Mouse (Mus musculus) heart, postnatal 4 days (tissue): Measurements from ENCODE around the gene Gpn3. TPM values are rescaled to one million over a fixed set of nuclear protein-coding genes. Genes with fewer than 3 reads are reported as not detected.

Experiments
- DNase-seq: peaks from one replicate; pipeline ENCODE4 v3.0.0; 2021
- total RNA-seq, 2 experiments: library from RNA; stranded (reverse); gene quantifications; 2 replicates each; pipeline ENCODE4 v1.2.3; 2021

Gpn3 gene
- total RNA-seq, 2 experiments from 2014 or later = 20.5 to 21.5 TPM

DNA sequence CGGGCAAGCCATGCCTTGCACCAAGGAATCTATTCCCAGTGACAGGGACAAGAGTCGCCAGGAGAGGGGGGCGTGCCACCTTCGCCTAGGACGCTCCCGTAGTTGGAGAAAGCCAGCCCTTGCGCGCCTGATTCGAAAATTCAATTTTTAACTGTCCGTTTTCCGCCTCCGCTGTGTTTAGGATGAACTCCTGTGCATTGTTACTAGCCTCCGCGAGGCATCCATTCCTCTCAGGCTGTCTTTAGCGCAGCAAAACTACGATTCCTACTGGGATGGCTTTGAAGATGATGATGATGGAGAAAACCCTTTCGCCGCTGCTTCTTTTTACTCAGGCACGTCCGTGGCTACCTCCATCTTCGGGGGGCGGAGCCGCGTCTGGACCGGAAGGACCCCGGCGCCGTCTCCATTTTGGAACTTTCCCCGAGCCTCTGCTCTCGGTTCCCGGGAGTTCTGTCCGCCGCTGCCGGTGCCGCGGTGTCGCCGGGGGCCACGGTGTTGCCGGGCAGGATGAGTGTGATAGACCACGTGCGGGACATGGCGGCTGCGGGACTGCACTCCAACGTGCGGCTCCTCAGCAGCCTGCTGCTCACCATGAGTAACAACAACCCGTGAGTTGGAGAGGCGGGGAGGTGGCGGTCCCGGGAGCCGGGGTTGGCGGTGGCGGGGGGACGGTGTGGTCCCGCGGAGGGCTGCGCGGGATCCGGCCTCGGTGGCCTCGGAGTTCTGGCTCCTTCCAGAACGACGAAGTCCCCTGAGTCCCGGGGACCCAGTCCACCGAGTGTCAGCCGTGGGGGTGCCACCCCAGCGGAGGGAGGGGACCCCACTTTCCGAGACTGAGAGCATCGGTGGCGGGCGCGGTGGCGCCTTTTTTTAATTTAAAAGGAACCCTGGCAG lies 50.6 kb downstream of the Gpn3 start:
- peak; percentile 94 for DNase-seq

DNA sequence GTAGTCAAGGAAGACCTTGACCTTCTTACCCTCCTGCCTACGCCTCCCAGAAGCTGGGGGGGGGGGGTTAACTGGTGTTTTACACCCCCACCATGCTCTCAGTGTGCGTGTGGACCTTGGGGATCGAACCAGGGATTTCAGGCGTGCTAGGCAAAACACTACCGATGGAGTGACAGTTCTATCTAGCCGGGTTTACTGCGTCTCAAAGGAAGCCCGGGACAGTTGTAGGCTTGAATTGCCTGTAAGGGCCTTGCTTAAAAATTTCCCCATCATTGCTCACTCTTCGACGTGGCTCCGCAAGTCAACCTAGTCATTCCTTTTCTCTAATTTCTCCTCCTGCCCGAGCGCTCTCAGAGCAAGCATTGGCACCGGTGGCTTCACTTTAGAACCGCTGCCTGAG lies 51.4 kb downstream of the Gpn3 start:
- no peak for DNase-seq

DNA sequence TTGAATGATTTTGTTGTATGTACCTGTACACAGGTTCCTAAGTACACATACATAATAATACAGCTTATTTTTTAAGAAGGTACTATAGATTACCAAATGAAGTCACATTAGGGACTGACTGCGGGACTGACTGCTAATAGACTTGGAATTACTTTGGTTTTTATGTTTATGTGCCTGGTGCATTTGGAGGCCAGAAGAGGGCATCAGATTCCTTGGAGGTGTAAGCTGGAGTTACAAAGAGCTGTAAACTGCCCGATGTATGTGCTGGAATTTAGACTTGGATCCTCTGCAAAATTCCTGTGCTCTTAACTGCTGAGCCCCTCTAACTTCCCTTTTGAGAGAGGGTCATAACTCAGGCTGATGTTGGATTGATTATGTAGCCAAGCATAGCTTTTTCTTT lies 53.9 kb downstream of the Gpn3 start:
- DNase-seq = no peak

DNA sequence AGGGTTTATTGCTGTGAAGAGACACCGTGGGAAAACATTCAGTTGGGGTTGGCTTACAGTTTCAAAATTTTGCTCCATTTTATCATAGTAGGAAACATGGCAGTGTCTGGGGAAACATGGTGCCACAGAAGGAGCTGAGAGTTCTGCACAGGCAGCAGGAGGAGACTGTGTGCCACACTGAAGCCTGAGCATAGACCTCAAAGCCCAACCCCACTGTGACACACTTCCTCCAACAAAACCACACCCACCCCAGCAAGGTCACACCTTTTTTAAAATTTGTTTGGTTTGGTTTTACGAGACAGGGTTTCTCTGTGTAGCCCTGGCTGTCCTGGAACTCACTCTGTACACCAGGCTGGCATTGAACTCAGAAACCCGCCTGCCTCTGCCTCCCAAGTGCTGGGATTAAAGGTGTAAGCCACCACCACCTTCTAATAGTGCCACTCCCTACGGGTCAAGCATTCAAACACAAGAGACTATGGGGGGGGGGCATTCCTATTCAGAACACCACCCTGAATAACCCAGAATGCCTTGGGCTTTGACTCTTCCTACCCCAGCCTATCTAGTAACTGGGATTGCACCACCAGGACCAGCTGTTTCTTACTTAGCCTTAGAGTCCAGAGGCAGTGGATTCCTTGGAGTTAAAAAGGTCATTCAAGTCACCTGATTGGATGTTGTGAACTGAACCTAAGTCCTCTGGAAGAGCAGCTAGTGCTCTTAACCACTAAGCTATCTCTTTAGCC lies 58.5 kb downstream of the Gpn3 start:
- DNase-seq = no peak

DNA sequence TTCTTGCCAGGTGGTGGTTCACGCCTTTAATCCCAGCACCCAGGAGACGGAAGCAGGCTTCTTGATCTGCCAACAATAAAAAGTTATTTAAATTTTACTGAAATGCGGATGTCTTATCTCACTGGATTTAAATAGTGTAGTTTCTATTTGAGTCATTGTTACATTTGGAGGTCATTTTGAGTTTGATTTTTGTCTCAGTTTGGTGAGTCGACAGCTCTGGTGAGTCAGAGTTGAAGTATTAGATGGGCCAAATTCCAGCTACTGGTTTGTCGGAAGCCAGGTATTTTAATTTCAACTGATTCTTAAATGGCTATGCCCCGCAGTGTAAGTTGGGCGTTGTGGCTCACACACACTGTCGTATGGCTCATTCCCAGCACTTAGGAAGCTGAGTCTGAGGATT lies 59.5 kb downstream of the Gpn3 start:
- DNase-seq = no peak

Other genes starting within 250 kb of the Gpn3 start
- under 1 TPM in 1 of 2 experiments, not detected in 1; 0.36 TPM for gene Ccdc63, start 231.1 kb upstream of the Gpn3 start, total RNA-seq
- 100 to 1,000 TPM; 216 to 217 TPM for gene Ppp1cc, start 213.6 kb upstream of the Gpn3 start, total RNA-seq
- gene Hvcn1, start 165.1 kb upstream of the Gpn3 start, total RNA-seq = 1 to 10 TPM; 1.9 to 2.0 TPM
- gene Tctn1, start 107.4 kb upstream of the Gpn3 start, total RNA-seq = 1 to 10 TPM; 6.0 to 6.1 TPM
- 10 to 100 TPM; 44.0 to 47.2 TPM for gene Pptc7, start 87.5 kb upstream of the Gpn3 start, total RNA-seq
- 1 to 10 TPM; 1.7 to 2.8 TPM for gene Rad9b, start 17.6 kb upstream of the Gpn3 start, total RNA-seq
- gene Vps29, start 17.5 kb upstream of the Gpn3 start, total RNA-seq = 100 to 1,000 TPM; 120 to 132 TPM
- 10 to 100 TPM; 21.9 to 24.1 TPM for gene Fam216a, start 488 bp downstream of the Gpn3 start, total RNA-seq
- 100 to 1,000 TPM; 138 to 141 TPM for gene Arpc3, start 20.0 kb downstream of the Gpn3 start, total RNA-seq
- gene Anapc7, start 49.8 kb downstream of the Gpn3 start, total RNA-seq = 10 to 100 TPM; 47.0 to 48.7 TPM
- 1,000 to 10,000 TPM; 5,023 to 5,799 TPM for gene Atp2a2, start 130.3 kb downstream of the Gpn3 start, total RNA-seq
- 10 to 100 TPM; 37.2 to 45.3 TPM for gene Ift81, start 242.6 kb downstream of the Gpn3 start, total RNA-seq